Mouse (Mus musculus) liver, embryonic 15.5 days (tissue): ENCODE data around the gene Zic5. TPM values are rescaled to one million over a fixed set of nuclear protein-coding genes. Genes with fewer than 3 reads are reported as not detected.

ENCODE experiments used
- ATAC-seq: fragments of 200-750 bp; cut with Nextera tagmentation; 2 replicates; pipeline ENCODE4 v1.8.0; 2017; ENCODE audit warnings: moderate number of reproducible peaks, mild to moderate bottlenecking, moderate library complexity; ENCODE audit not compliant: insufficient read depth
- H3K27ac ChIP-seq: fragments of 300-500 bp; sonication (generic); replicated peaks from 2 replicates; pipeline ENCODE4 v1.5.1; 2015; ENCODE audit warnings: mild to moderate bottlenecking, inconsistent platforms
- H3K27me3 ChIP-seq: fragments of 300-500 bp; sonication (generic); 2 replicates; pipeline ENCODE4 v1.6.1; 2015; ENCODE audit warnings: mild to moderate bottlenecking, inconsistent platforms
- H3K36me3 ChIP-seq: fragments of 300-500 bp; sonication (generic); replicated peaks from 2 replicates; pipeline ENCODE4 v1.6.1; 2015; ENCODE audit warnings: moderate library complexity, mild to moderate bottlenecking, inconsistent platforms
- H3K4me1 ChIP-seq: fragments of 300-500 bp; sonication (generic); replicated peaks from 2 replicates; pipeline ENCODE4 v1.6.1; 2015; ENCODE audit warnings: inconsistent platforms
- H3K4me2 ChIP-seq: fragments of 300-500 bp; sonication (generic); 2 replicates; pipeline ENCODE4 v1.6.1; 2015; ENCODE audit warnings: moderate library complexity, mild to moderate bottlenecking, inconsistent platforms
- H3K4me3 ChIP-seq: fragments of 300-500 bp; sonication (generic); replicated peaks from 2 replicates; pipeline ENCODE4 v1.5.1; 2015; ENCODE audit warnings: mild to moderate bottlenecking, inconsistent platforms
- H3K9ac ChIP-seq: fragments of 300-500 bp; sonication (generic); 2 replicates; pipeline ENCODE4 v1.6.1; 2015; ENCODE audit warnings: moderate library complexity, mild to moderate bottlenecking, inconsistent platforms
- H3K9me3 ChIP-seq: fragments of 300-500 bp; sonication (generic); replicated peaks from 2 replicates; pipeline ENCODE4 v1.6.1; 2016; ENCODE audit warnings: inconsistent platforms
- WGBS: fragments of 180-500 bp; shearing (Covaris S2); methylation state at CpG from one replicate; pipeline ENCODE4 v1.1.7; 2015; ENCODE audit warnings: mixed read lengths; ENCODE audit not compliant: insufficient replicate concordance; 5-methylcytosine and 5-hydroxymethylcytosine counted together
- polyA plus RNA-seq: library from polyadenylated mRNA; unstranded; fragments of >200 nt; fragmentation: Nextera tagmentation; extraction: Ambion mirVana; gene quantifications from 2 replicates; pipeline ENCODE4 v1.2.1, GENCODE M21; 2015

Gene Zic5
- polyA plus RNA-seq, 1 experiment from 2014 or later = not detected

GRCm38 (mm10) chr14:122486611-122487010 lies 21.1 kb upstream of the Zic5 start:
- WGBS = 8% methylated on average over 1 of the region's 1 CpGs

GRCm38 (mm10) chr14:122485635-122486181 lies 20.2 kb upstream of the Zic5 start:
- H3K36me3 ChIP-seq = no peaks in the 10 kb centered on the region
- H3K4me1 ChIP-seq = 0 out of 2 replicates have a peak, but pooled peaks cover 3% of the 10 kb centered on the region
- H3K4me2 ChIP-seq = no peak overlapping the region
- no peak overlapping the region for H3K27ac ChIP-seq
- no peak overlapping the region for H3K4me3 ChIP-seq
- 2% methylated on average over 12 of the region's 12 CpGs for WGBS
- ATAC-seq = no peak
- H3K27me3 ChIP-seq = peaks cover 92% of the 10 kb centered on the region
- no peaks in the 10 kb centered on the region for H3K9me3 ChIP-seq
- H3K9ac ChIP-seq = no peak overlapping the region

More at GRCm38 (mm10) chr14:122486611-122487010, 21.1 kb upstream of the Zic5 start:
- Histone ChIP-seq H3K9me3 (no peaks in the 10 kb centered on the region), H3K27me3 (peaks cover 92% of the 10 kb centered on the region), H3K4me2 (no peak overlapping the region), H3K36me3 (no peaks in the 10 kb centered on the region), H3K4me3 (no peak overlapping the region), H3K4me1 (0 out of 2 replicates have a peak, but pooled peaks cover 4% of the 10 kb centered on the region), H3K9ac (no peak overlapping the region), H3K27ac (no peak overlapping the region)
- ATAC-seq = no peak

DNA sequence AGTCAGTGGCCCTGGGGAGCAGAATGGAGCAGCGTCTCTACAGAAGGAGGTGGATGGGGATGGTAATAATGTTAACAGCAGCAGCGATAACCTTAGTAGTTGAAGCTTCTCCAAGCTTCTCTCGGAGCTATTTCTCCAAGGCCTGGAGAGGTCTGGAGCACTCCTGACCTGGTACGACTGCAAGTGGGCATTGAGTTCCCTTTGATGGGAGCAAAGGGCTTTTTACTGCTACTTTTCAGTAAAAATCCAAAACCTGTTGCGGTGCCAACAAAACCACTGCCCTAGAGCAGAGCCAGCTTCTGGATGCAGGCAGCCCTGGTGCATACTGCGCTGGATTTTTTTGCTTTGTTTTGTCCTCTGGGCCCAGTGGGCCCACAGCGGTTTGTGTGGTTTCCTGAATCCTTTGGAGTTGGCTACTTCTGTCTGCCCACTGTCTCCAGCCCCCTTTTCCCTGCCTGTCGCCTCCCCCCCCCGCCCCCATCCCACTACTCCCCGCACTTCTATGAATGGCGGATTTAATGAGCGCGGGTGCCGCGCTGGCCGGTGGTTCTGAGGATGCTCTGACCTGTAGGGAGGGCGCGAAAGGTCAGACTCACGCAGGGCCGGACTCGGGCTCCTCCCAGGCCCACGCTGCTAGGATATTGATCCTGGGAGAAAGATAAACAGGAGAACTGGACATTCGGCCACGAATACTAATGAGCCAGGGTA lies 19.5 kb upstream of the Zic5 start:
- Histone ChIP-seq H3K27ac (no peak overlapping the region), H3K4me1 (no peaks in the 10 kb centered on the region), H3K4me2 (no peak overlapping the region), H3K27me3 (peaks cover 92% of the 10 kb centered on the region), H3K9ac (no peak overlapping the region), H3K9me3 (no peaks in the 10 kb centered on the region), H3K36me3 (no peaks in the 10 kb centered on the region), H3K4me3 (no peak overlapping the region)
- 2% methylated on average over 24 of the region's 24 CpGs for WGBS
- ATAC-seq = no peak

DNA sequence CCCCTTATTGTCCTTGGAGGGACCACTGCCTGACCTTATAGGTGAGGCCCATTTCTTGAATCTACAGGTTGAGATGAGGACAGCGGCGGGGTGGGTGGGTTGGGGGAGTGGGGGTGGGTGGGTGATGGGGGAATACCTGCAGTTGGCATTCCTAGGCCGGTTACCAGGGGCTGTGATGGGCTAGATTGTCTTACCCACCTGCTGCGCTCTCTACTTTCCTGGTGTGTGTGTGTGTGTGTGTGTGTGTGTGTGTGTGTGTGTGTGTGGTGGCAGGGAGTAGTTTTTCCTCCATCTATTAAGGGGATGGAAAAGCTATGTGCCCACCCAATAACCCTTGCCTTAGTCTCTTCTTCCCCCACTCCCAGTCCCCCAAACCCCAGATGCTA lies 19.0 kb upstream of the Zic5 start:
- H3K9ac ChIP-seq = no peak overlapping the region
- H3K9me3 ChIP-seq = no peaks in the 10 kb centered on the region
- H3K36me3 ChIP-seq = no peaks in the 10 kb centered on the region
- H3K4me3 ChIP-seq = no peak overlapping the region
- H3K4me1 ChIP-seq = no peaks in the 10 kb centered on the region
- peaks cover 92% of the 10 kb centered on the region for H3K27me3 ChIP-seq
- H3K4me2 ChIP-seq = no peak overlapping the region
- 4% methylated on average over 4 of the region's 4 CpGs for WGBS
- no peak overlapping the region for H3K27ac ChIP-seq
- ATAC-seq = no peak

DNA sequence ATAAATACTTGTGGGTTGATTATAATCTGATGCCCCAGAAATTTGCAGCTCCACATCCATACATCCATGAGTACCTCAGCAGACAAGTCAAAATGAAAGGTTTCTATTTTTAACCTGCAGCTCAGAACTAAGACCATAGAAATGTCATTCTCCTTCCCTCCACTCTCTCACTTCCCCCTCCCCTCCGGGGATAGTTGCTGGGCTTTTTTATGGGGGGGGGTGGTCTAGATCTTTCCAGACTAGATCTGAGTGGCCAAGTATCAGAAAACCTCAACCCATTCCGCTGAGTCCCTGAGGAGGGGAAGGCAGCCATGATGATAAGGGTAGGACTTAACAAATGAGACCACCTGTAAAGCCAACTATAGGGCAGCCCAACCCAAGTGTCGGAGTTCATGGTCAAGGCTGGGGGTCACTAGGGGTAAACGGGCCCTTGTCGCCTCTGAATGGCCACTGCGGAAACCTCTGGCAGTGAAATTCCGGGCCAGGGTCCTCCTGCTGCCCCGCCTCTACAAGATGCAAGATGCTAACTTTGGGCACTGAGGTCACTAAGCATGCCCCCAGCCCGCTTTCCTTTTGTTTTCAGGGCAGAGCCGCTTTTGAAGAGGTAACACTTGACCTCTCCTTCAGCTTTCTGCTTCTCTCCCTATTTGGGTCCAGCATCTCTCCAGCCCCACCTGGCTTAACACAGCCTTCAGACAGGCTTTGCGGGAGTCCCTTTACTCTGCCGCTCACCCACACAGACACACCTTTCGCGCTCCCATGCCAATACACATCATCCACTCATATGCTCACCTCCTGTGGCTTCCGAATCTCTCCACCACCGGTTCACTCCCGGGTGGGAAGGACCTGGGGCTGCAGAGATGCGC lies 18.3 kb upstream of the Zic5 start:
- H3K27me3 ChIP-seq = peaks cover 92% of the 10 kb centered on the region
- WGBS = 2% methylated on average over 18 of the region's 18 CpGs
- no peaks in the 10 kb centered on the region for H3K36me3 ChIP-seq
- H3K9me3 ChIP-seq = no peaks in the 10 kb centered on the region
- no peak overlapping the region for H3K27ac ChIP-seq
- ATAC-seq = no peak
- H3K4me1 ChIP-seq = 0 out of 2 replicates have a peak, but pooled peaks cover 3% of the 10 kb centered on the region
- H3K4me3 ChIP-seq = no peak overlapping the region
- H3K9ac ChIP-seq = no peak overlapping the region
- no peak overlapping the region for H3K4me2 ChIP-seq

GRCm38 (mm10) chr14:122483024-122483385 lies 17.5 kb upstream of the Zic5 start:
- Histone ChIP-seq H3K9me3 (no peaks in the 10 kb centered on the region), H3K4me1 (0 out of 2 replicates have a peak, but pooled peaks cover 3% of the 10 kb centered on the region), H3K4me2 (no peak overlapping the region), H3K27ac (no peak overlapping the region), H3K36me3 (no peaks in the 10 kb centered on the region), H3K27me3 (peaks cover 97% of the 10 kb centered on the region), H3K4me3 (no peak overlapping the region), H3K9ac (no peak overlapping the region)
- ATAC-seq = no peak
- 4% methylated on average over 5 of the region's 5 CpGs for WGBS

GRCm38 (mm10) chr14:122482081-122483023 lies 16.9 kb upstream of the Zic5 start:
- Histone ChIP-seq H3K9ac (no peak overlapping the region), H3K9me3 (no peaks in the 10 kb centered on the region), H3K27me3 (peaks cover 99% of the 10 kb centered on the region), H3K4me3 (no peak overlapping the region), H3K27ac (no peak overlapping the region), H3K4me2 (no peak overlapping the region), H3K36me3 (no peaks in the 10 kb centered on the region), H3K4me1 (0 out of 2 replicates have a peak, but pooled peaks cover 3% of the 10 kb centered on the region)
- WGBS = 2% methylated on average over 38 of the region's 38 CpGs
- no peak for ATAC-seq

DNA sequence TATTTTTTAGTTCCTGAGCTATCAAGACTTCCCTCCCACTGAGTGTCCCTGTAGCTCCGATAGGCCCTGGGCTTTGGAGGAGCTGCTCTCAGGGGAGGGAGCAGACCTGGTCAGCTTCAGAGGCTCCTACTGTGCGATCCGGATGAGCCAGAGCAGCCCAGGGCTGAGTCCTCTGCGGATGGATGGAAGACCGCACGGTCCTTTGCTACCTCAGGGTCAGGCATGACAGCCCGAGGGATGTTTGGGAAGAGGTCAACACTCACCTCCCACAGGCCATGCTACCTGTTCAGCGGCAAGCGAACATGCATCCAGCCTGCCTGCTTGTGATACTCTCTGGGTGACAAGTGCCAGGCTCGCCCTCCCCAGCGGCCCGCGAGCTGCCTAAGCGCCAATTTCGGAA lies 15.7 kb upstream of the Zic5 start:
- no peak for ATAC-seq
- Histone ChIP-seq H3K27ac (no peak overlapping the region), H3K4me1 (0 out of 2 replicates have a peak, but pooled peaks cover 4% of the 10 kb centered on the region), H3K27me3 (peaks cover 100% of the 10 kb centered on the region), H3K9ac (no peak overlapping the region), H3K36me3 (no peaks in the 10 kb centered on the region), H3K4me2 (no peak overlapping the region), H3K4me3 (no peak overlapping the region), H3K9me3 (no peaks in the 10 kb centered on the region)
- WGBS = 3% methylated on average over 15 of the region's 15 CpGs

DNA sequence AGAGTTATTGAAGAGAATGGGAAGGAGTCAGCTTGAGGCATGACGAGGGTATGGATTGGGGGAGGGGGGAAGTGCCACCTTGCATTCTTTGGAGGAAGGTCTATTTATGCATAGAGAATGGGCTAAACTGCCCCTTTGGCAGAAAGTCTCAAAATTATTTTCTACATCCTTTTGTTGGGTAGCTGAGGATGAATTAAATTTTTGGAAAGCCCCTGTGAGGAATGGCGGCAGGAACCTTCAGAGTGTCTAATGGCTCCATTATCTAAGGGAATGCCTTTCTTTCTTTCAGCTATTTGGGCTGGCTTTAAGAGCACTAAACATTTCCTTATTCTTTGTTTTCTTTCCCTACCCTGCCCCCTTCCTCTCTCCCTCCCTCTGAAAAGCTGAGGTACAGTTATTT lies 14.9 kb upstream of the Zic5 start:
- 3% methylated on average over 2 of the region's 2 CpGs for WGBS
- H3K27me3 ChIP-seq = peaks cover 100% of the 10 kb centered on the region
- no peak overlapping the region for H3K4me2 ChIP-seq
- no peak overlapping the region for H3K4me3 ChIP-seq
- H3K36me3 ChIP-seq = no peaks in the 10 kb centered on the region
- peaks cover 12% of the 10 kb centered on the region for H3K4me1 ChIP-seq
- H3K9me3 ChIP-seq = no peaks in the 10 kb centered on the region
- H3K9ac ChIP-seq = no peak overlapping the region
- no peak overlapping the region for H3K27ac ChIP-seq
- no peak for ATAC-seq

DNA sequence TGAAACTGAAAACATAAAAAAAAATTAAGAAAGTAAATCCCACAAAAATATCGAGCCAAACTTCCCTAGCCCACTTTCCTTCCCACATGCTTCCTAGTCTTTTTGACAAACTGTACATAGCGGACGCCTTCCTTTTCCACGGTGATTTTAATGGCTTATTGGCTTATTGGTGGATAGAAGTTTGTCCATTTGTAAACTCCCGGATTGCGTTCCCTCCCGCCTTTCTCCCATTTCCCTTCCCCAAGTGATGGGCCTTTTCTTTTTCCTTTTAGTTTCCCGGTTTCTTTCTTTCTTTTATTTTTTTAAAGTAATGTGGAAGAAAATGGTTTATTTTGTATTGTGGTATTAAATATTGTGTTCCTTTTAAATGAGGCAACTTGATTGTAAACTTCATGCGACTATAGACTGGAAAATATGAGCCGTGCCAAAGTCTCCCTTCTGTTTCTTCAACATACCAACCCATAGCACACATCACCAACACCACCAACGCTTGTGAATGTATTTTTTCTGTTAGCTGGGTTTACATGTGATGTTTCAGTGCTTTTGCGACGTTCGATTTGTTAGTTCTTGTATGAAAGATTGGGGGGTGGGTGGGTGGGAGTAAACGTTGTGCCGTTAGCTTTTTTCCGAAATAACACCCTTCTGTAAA lies 14.1 kb upstream of the Zic5 start:
- Histone ChIP-seq H3K27me3 (peaks cover 100% of the 10 kb centered on the region), H3K9me3 (no peaks in the 10 kb centered on the region), H3K4me2 (no peak overlapping the region), H3K27ac (no peak overlapping the region), H3K9ac (no peak overlapping the region), H3K4me3 (no peak overlapping the region), H3K4me1 (peaks cover 18% of the 10 kb centered on the region), H3K36me3 (no peaks in the 10 kb centered on the region)
- whole genome bisulfite sequencing = 17% methylated on average over 17 of the region's 17 CpGs
- ATAC-seq = no peak
